Mouse (Mus musculus) thymus, postnatal 14 days (tissue): Measurements from ENCODE around the gene Defb48.

Experiments
- DNase-seq: peaks from one replicate; pipeline ENCODE4 v3.0.0; 2021

Gene Defb48

DNA sequence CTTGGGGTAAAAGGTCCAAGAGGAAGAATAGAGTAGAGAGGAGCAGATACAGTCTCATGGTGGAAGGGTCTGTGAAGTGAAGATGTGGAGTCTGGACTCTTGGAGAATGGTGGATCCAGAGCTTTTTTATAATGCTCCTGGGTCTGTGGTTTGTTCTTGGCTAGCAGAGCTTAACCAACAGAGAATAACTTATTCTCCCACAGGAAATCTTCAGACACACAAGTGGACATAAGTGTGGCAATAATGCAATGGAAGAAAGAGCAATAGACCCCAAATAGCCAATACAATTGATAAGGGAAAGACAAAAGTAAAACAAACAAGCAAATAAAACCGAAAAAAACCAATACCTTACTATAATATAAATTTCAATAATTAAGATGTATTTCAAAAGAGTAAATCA, at the start of gene Defb48:
Defb48 (minus strand) TSS at position 101 of the 400 bp plus-strand sequence.
- no peak for DNase-seq

- DNase-seq, result no peak
Observed at GRCm38 (mm10) chr14:63020524-63021156, 36.3 kb upstream of the Defb48 start.

DNA sequence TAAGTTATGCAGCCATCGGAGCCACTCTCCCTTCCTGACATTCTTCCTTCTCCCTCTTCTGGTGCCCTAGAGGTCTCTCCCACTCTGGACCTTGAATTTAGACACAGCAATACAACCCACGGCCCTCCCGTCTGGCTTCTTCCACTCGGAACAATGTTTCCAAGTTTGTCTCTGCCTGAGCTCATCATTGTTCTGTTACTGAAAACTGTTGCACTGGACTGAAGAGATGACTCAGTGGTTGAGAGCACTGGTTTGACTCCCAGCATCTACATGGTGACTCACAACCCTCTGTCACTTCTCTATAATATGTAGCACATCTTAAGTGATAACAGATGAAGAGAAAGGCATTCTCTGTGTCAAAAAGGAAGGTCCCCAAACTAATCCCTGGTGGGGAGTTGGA, 30.4 kb upstream of the Defb48 start:
- DNase-seq, result no peak

GRCm38 (mm10) chr14:63013082-63013481, 28.8 kb upstream of the Defb48 start:
- DNase-seq, result no peak

DNA sequence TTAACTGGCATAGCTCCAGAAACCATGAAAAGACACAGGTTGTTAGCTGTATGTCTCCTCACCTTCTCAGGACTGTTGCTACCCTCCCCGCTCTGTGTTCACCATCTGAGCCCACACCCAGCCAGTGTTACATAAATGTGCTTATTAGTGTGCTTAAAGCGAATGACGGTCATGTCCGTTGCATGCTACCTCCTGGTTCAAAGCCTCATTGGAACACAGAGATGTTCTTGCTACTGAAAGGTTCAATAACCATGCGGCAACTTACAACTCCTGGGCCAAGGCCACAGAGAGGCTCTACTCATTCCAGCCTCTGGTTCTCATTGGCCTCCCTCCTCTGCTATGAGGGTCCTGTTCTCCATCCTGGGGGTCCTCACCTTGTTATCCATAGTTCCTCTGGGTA, 27.2 kb upstream of the Defb48 start, which contains the start of gene Defb43:
Defb43 (plus strand) TSS at position 301 of the 400 bp plus-strand sequence.
- no peak for DNase-seq

DNA sequence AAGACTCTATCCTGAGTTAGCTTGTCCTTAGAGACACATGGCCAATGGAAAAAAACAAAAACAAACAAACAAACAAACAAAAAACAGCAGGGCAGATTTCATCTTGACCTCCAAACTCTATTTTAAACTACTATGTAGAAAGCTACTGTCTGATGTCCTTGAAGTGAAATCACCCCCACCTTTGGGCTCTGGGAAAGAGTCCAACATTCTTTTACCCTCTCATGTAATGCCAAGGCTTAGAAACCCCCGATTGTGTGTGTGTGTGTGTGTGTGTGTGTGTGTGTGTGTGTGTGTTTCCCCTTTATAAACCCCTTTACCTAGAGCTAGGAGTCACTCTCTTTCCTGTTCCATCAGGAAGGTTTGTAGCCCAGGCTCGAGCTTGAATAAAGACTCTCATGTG, 18.3 kb upstream of the Defb48 start:
- DNase-seq, result no peak

- DNase-seq, result no peak
Observed at GRCm38 (mm10) chr14:62998977-62999376, 14.7 kb upstream of the Defb48 start.

DNA sequence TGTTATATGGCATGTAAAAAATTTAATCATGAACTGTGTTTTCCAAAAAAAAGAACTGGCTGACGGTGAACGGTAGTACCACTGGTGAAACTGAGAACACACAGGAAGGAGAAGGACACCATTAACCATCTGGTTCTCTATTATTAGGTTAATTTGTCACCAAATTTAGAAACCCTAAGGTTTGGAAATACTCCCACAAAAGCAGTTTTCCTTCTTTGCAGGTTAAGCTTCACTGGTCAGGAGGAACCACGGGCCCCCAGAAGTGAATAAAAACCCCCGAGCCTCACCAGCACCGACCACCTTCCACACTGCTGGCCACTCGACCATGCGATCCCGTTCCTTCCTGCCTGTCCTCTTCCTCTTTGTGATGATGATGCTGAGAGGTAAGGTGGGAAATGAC, 13.5 kb upstream of the Defb48 start, which contains the start of gene Defb47:
Defb47 (plus strand) TSS at position 301 of the 400 bp plus-strand sequence.
- DNase-seq, result no peak

GRCm38 (mm10) chr14:62991849-62992510, 7.7 kb upstream of the Defb48 start:
- no peak for DNase-seq

- no peak for DNase-seq
Observed at GRCm38 (mm10) chr14:62991271-62991670, 7.0 kb upstream of the Defb48 start.

DNA sequence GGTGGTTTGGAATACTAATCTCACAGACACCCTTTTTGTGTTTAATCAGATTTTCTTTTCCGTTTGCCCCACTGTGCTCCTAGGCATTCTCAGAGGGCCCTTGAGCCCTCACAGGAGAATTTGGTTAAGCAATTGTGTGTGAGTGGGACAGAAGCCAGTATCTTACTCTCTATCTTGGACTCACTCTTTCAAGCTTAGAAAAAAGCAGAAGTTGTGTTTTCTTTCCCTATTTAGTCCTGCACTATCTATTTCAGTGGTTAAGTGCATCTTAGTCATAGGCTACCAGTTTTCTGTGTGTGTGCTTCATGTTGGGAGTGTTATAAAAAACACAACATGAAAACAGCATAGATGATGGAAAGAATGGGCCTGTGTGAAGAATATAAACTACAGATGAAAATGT, 4.5 kb downstream of the Defb48 start:
- no peak for DNase-seq

GRCm38 (mm10) chr14:62975046-62975445, 9.3 kb downstream of the Defb48 start:
- DNase-seq, result peak; percentile 72

GRCm38 (mm10) chr14:62965811-62966520, 18.3 kb downstream of the Defb48 start:
- no peak for DNase-seq

DNA sequence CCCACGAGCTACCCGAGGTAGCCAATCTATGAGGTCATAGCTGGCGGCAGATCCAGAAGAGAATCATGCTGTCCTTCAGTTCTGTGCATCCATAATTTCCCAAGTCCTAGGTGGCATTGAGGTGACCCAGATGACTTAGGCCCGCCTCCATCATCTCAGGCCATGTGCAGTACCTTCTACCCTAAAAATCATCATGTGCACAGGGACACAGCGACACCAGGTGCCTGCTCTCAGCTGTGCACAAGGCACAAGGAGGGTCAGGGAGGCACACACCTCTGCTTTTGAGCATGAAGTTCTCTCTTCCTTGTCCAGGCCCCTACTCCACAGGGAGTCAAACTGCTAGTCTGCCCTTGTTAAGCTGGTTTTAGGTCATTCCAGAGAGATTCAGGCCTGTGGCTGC, 19.0 kb downstream of the Defb48 start:
- DNase-seq, result no peak

DNA sequence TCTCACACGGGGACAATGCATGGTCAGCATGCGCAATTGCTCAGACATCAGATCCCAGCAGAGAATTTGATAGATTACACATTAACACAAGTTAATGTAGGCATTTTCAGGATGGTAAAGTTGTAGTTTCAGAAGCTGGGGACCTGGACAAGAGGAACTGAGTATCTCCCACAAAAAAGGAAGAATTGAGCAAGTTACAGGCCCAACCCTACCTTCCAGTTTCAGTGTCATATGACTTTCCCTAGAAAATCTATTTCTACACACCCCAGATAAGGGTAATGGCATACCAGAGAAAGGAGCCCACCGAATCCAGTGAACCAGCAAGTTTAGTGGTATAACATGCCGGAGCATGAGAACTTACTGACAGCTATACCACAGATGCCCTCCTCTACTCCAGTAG, 20.7 kb downstream of the Defb48 start:
- no peak for DNase-seq

- no peak for DNase-seq
Observed at GRCm38 (mm10) chr14:62956091-62956490, 28.2 kb downstream of the Defb48 start.

DNA sequence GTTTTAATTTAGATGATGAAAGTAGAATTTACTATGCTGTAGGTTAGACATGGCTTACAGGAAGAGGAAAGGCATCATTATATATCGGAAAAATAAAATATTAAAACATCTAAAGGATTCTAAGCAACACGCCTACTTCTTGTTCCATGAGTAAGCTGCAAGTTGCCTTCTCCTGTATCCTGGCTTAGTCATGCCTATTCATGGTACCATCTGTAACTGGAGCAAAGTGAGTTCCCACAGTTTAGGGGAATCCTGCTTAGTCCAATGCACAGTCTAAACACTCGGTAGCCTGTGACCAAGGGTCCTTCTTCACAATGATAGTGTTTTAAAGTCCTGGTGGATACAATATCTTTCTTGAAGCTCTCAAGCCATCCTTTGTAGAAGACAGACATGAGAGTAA, 37.5 kb downstream of the Defb48 start:
- DNase-seq, result no peak

- peak; percentile 78 for DNase-seq
Observed at GRCm38 (mm10) chr14:62940383-62941074, 43.8 kb downstream of the Defb48 start.

- DNase-seq, result peak; percentile 30
Observed at GRCm38 (mm10) chr14:62939435-62939834, 44.9 kb downstream of the Defb48 start.

GRCm38 (mm10) chr14:62937675-62938074, 46.6 kb downstream of the Defb48 start:
- DNase-seq, result peak; percentile 16

- DNase-seq, result no peak
Observed at GRCm38 (mm10) chr14:62936631-62937380, 47.5 kb downstream of the Defb48 start.

DNA sequence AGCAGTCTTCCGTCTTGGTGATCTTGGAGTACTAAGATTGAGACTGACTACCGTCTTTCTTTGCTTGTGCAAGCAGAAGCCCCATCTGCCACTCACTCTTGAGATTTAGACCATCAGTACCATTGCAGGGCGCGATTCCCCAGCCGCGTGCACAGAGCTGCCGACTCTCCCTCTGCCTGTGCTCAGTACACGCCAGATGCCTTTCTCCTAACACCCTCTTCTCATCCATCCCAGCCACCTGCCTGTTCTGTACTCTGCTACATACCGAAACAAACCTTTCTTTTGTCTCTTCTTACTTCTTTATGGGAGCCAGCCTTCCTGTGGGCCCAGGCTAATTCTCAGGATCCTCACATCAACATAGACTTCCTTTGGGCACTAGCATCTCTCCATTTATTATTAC, 48.9 kb downstream of the Defb48 start:
- no peak for DNase-seq
